Mouse (Mus musculus): ENCODE measurements around the gene Slc7a3. TPM values are rescaled to one million over a fixed set of nuclear protein-coding genes. Genes with fewer than 3 reads are reported as not detected.
A peak's percentile ranks its signal among the peaks of the same experiment; 100 is the strongest.
"Not testable (repeated sequence)": the region's sequence is repeated elsewhere in the genome, so short reads cannot be mapped to it uniquely, and the experiment has no call there.

Slc7a3 gene
- total RNA-seq (2021): 0.48 and 0.64 TPM in 2 replicates
- long read RNA-seq, experiment 1: 0 reads
- long read RNA-seq, experiment 2: 0 reads

DNA sequence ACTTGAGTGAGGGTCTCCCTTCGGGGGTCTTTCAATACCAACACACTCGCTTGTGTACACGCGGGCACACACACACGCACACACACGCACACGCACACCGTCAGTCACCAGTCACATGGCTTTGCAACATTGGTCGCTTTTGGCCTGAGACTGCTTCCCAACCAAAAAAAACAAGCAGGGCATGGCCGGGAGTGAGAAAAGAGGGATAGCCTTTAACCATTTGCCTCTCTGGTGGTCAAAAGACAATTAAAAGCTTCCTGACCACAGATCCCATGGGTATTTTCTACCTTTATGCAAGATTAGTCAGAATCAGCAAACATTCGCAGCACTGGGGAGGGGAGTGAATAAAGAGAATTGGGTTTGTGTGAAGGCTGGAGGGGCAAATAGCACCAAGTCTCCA, at the start of gene Slc7a3:
Slc7a3 (minus strand) TSS at position 101 of the 400 bp plus-strand sequence.
- no peak for DNase-seq

DNA sequence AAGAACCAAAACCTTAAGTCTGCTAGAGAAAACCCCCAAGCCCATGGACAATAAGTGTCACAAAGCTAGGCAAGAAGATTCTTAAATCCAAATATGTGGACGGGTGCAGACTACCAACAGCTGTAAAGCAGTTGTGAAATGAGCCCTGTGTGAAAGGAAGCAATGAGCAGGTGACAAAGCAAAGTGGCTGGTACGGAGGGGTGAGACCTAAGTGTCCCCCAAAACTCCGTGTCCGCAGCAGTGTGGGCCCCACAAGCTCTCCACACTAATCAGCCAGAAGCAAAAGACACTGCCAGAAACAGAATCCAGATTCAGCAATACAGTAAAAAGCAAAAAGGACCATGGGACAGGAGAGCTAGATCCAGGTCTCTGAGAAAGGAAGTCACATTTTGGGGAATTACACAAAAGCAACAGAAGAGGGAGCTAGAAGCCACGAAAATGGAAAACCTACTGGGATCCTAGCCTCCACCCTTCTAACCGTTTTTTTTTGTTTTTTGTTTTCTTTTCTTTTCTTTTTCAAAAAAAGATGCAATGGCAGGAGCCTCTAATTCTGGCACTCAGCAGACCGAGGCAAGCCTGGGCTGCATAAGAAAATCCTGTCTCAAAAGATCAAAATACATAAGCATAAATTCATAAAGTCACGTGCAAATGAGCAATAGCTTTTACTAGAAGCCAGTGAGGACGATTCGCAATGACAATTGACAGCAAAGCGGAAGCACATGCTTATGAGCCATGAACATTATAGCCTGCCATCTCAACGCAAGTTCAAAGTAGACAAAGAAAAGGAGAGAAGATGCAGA, 46.4 kb upstream of the Slc7a3 start:
- DNase-seq: peak; percentile 9

DNA sequence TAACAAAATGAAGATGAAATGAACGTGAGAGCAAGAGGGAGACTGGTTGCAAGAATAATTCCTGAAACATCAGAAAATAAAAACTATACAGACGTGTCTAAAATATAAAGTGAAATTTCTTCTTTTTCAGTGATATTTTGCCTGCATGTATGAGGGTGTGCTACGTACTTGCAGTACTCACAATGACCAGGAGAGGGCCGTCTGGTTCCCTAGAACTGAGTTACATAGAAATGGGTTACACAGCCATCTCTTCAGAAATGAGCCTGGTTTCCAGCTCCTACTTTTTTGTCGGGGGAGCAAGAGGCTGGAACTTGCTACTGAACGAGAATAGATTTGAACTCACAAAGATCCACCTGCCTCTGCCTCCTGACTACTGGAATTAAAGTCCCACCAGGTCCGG, 45.2 kb upstream of the Slc7a3 start:
- peak; percentile 71 for DNase-seq

DNA sequence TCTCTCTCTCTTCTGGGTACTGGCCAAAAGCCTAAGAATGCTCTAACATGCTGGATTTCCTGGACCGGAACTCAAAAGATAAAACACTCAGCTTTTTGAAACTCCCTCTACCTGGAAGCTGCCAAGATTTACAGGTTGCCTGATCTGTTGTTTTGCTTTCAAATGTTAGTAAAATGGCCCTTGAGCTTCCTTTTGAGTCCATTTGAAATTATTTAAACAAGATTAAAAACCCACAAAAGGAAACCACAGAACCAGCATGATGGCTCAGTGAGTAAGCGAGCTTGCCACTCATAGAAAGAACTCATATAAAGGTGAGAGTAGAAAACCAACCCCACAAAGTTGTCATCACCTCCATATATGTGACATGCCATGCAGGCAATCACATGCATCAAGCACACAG, 42.7 kb upstream of the Slc7a3 start:
- DNase-seq: no peak

DNA sequence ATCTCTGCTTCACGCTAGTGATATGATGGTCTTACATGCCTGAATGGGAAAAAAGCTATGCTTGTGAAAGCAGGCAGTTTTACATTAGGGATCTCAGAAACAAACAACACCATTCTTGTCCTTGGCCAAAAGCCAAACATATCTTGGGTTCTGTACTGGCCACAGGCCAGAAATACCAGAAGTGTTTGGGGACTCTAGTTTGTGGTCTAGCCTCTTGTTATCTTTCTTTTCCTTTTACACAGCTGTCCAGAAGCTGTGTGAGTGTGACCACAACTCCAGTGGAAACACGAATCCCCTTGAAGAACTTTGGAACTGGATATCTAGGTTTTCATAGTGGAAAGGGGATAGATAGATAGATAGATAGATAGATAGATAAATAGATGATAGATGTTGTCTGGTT, 41.2 kb upstream of the Slc7a3 start:
- no peak for DNase-seq

DNA sequence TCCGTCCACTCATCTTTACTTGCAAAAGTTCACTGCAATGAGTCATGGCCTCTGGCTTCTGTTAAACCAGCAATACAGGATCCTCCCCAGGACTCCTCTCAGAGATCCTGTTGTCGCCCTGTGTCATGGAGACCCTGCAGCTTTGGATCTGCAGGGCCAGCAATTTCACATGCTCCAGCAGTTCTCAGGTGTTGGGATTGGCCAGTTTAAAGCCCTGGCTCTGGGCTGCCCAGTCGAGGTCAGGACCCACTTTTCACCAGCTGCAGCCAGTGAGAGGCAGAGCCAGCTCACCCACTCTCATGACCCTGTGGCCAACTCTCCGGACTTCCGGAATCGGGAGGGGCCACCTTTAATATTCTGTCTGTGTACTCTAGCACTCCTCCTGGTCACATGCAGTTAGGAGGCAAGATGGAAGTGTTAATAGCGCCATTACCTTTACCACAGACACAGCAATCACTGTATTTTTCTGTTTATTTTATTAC, 40.7 kb upstream of the Slc7a3 start:
- DNase-seq: peak; percentile 59

DNA sequence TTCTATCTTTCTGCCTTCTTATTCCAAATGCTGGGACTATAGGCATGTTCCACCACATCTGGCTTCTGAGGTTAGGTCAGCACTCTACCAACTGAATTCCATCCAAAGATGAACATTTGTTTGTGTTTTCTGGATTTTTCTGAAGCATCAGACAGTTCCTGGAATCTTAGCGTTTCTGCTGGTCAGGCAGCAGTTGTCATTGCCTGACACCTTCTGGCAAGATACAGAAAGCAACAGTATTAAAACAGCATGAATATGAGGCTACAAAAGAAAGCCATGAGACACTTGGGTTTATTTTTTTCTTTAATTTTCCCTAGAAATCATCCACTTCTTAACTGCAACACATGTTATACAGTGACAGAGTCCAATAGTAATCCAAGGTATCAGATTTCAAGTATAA, 34.7 kb upstream of the Slc7a3 start:
- DNase-seq: no peak

DNA sequence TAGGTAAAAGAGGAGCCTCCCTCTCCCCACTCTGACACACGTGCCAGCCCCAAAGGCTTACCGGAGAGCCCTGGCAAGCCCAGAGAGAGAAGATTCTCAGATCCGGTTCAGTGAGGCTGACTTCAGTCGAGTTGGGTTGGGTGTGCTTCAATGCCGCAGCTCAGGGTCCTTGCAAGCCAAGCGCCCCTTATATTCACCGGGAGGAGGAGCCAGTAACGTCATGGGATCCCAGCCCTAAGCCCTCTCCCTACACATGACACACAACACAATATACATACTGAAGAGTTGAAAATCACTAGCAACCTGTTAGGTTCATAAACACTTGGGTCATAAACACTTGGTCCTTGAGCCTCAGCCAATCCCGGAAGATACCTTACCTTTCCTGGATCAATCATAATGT, 609 bp downstream of the Slc7a3 start:
- DNase-seq: not testable (repeated sequence)

DNA sequence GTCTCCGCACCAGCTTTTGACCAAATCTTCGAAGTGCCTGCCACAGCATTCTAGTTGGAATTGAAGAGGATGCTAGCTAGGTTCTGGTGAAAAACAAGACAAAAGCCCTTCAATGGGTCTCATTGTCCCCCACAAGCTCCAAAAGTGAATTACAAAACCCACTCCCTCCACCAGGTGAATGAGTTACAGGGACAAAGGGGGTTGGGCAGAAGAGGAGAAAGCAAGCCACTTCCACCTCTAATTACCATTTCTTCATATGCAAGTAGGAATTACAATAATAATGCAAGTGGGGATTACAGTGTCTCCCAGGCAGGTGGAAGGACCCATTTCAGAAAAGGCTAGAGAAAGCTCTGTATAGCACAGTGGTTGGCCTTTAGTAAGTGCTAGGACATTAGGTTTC, 1.6 kb downstream of the Slc7a3 start:
- no peak for DNase-seq

DNA sequence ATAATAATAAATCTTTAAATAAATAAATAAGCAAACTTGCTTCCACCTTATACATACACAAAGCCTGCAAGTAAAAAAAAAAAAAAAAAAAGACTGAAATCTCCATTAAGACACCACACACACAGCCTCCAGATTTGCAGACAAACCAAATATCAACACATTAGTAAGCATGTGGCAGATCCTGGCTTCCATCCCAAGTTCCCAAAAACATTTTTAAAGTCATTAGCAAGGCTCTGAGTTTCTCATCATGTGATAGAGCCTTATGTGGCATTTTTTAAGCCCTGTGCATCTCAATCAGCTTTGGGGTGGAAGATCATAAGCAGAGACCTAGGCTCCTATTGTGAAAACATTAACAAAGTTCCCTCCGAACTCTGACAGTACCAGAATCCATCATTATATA, 20.6 kb downstream of the Slc7a3 start:
- no peak for DNase-seq

DNA sequence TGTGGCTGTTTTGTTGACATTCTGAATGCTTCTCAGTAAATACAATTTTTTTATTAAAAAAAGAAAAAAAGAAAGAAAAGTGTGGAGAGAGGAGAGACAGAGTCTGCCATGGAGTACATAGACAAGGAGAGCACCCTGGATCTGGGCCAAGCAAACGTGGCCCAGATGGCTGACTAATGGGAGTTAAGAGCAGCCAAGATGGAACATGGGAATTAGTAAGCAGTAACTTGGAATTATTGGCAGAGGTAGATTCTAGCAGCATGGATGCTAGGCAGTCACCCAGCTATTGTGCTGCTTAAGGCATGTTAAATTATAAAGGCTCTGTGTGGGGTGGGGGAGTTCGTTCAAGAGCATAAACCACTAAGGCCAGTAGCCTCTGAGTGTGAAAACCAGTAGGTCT, 22.3 kb downstream of the Slc7a3 start:
- peak; percentile 17 for DNase-seq

DNA sequence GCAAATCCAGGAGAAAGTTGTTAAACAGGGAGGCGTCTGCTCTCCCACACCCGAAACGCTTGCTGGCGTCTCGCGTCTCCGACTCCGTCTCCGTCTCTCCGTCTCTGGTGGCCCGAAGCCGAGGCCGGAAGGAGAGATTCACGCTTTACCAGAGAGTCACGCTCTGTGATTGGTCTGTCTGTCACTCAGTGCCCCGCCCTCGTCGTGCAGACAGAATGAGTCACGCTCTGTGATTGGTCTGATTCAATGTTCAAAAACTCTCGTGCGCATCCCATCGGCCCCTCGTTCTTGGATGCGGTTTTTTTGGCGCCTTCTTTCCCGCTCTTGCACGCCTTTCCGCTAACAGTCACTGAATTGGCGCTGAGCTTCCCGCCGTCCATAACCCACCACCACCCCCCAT, 26.3 kb downstream of the Slc7a3 start, which contains the start of gene Tex11:
Tex11 (minus strand) TSS at position 127 of the 400 bp plus-strand sequence.
- no peak for DNase-seq

Other genes with a start within 250 kb of the Slc7a3 start
- gene Tex11, start 26.4 kb downstream of the Slc7a3 start, total RNA-seq (2021): not detected in 2 replicates
- gene Snx12, start 136.5 kb upstream of the Slc7a3 start, total RNA-seq (2021): 41.6 and 44.9 TPM in 2 replicates
- gene Foxo4, start 168.5 kb upstream of the Slc7a3 start, total RNA-seq (2021): 36.0 and 39.1 TPM in 2 replicates
- 1.1 TPM in 1 of 2 replicates, not detected in the other for gene Gm614, start 178.0 kb upstream of the Slc7a3 start, total RNA-seq (2021)
- 11.7 and 37.9 TPM in 2 replicates for gene Il2rg, start 182.2 kb upstream of the Slc7a3 start, total RNA-seq (2021)
- not detected in 2 replicates for gene Gm20489, start 183.0 kb upstream of the Slc7a3 start, total RNA-seq (2021)
- 41.4 and 56.3 TPM in 2 replicates for gene Med12, start 188.0 kb upstream of the Slc7a3 start, total RNA-seq (2021)
- gene Nlgn3, start 213.1 kb upstream of the Slc7a3 start, total RNA-seq (2021): 10.6 and 15.0 TPM in 2 replicates